Mouse (Mus musculus) MEL (cell line): Measurements from ENCODE around the gene Plcb1. TPM values are rescaled to one million over a fixed set of nuclear protein-coding genes. Genes with fewer than 3 reads are reported as not detected.

Source experiments
- DNase-seq: peaks from one replicate; pipeline ENCODE4 v3.0.0; 2011; ENCODE audit warnings: low read depth, low spot score
- H3K27ac ChIP-seq: 2 replicates; pipeline ENCODE4 v1.5.1; 2012; ENCODE audit warnings: low read depth, mild to moderate bottlenecking, control low read depth, low read length, moderate library complexity; ENCODE audit not compliant: control insufficient read depth
- H3K27me3 ChIP-seq, 2 experiments: fragments of 150-350 bp in 1 of 2; sonication (generic) in 1 of 2; 2 replicates each; pipeline ENCODE4 v1.6.1; 2012; ENCODE audit warnings: low read length in 2 of 2, mild to moderate bottlenecking in 2 of 2, improper control_type of control experiment in 1 of 2, moderate library complexity in 1 of 2; ENCODE audit not compliant: insufficient read depth in 2 of 2, control insufficient read depth in 1 of 2
- H3K36me3 ChIP-seq, 2 experiments: 2 replicates each; pipeline ENCODE4 v1.6.1; 2012 to 2014; ENCODE audit warnings: low read length in 2 of 2, improper control_type of control experiment in 1 of 2, inconsistent platforms in 1 of 2, mild to moderate bottlenecking in 1 of 2; ENCODE audit not compliant: insufficient read depth in 2 of 2, control insufficient read depth in 1 of 2
- H3K4me1 ChIP-seq, 2 experiments: fragments of 150-350 bp in 1 of 2; sonication (generic) in 1 of 2; 2 replicates each; pipeline ENCODE4 v1.6.1; 2012; ENCODE audit warnings: low read length in 2 of 2, improper control_type of control experiment in 1 of 2, mild to moderate bottlenecking in 1 of 2; ENCODE audit not compliant: insufficient read depth in 2 of 2, control insufficient read depth in 1 of 2
- H3K4me3 ChIP-seq, 2 experiments: fragments of 150-350 bp in 1 of 2; sonication (generic) in 1 of 2; 2 replicates each; pipeline ENCODE4 v1.5.1; 2012; ENCODE audit warnings: low read depth in 2 of 2, low read length in 2 of 2, mild to moderate bottlenecking in 2 of 2, moderate library complexity in 2 of 2, control low read depth in 1 of 2, improper control_type of control experiment in 1 of 2; ENCODE audit not compliant: control insufficient read depth in 1 of 2, insufficient read depth in 1 of 2
- H3K79me2 ChIP-seq: 2 replicates; pipeline ENCODE4 v1.6.1; 2012; ENCODE audit warnings: mild to moderate bottlenecking, low read length, moderate library complexity; ENCODE audit not compliant: control insufficient read depth, poor library complexity, insufficient read depth
- H3K9ac ChIP-seq: 2 replicates; pipeline ENCODE4 v1.6.1; 2012; ENCODE audit warnings: low read depth, mild to moderate bottlenecking, control low read depth, low read length, moderate library complexity; ENCODE audit not compliant: control insufficient read depth, poor library complexity, severe bottlenecking
- H3K9me3 ChIP-seq: fragments of 150-350 bp; sonication (generic); replicated peaks from 2 replicates; pipeline ENCODE4 v1.6.1; 2012; ENCODE audit warnings: mild to moderate bottlenecking, low read length, improper control_type of control experiment, moderate library complexity; ENCODE audit not compliant: insufficient read depth
- BHLHE40 ChIP-seq: IDR thresholded peaks from 2 replicates; pipeline ENCODE4 v1.6.1; 2012; ENCODE audit warnings: low read depth, mild to moderate bottlenecking, inconsistent platforms, low read length, improper control_type of control experiment, borderline replicate concordance
- ETS1 ChIP-seq: IDR thresholded peaks from 2 replicates; pipeline ENCODE4 v1.6.1; 2012; ENCODE audit warnings: low read depth, mild to moderate bottlenecking, inconsistent platforms, low read length, improper control_type of control experiment, moderate library complexity
- GABPA ChIP-seq: IDR thresholded peaks from 2 replicates; pipeline ENCODE4 v1.6.1; 2012; ENCODE audit warnings: low read depth, mild to moderate bottlenecking, inconsistent platforms, low read length, improper control_type of control experiment, moderate library complexity
- HCFC1 ChIP-seq: IDR thresholded peaks from 2 replicates; pipeline ENCODE4 v1.6.1; 2012; ENCODE audit warnings: low read depth, mild to moderate bottlenecking, inconsistent platforms, low read length, improper control_type of control experiment, moderate library complexity
- JUND ChIP-seq: IDR thresholded peaks from 2 replicates; pipeline ENCODE4 v1.6.1; 2011; ENCODE audit warnings: low read depth, mild to moderate bottlenecking, improper control_type of control experiment, low read length
- MAZ ChIP-seq: IDR thresholded peaks from 2 replicates; pipeline ENCODE4 v1.6.1; 2012; ENCODE audit warnings: low read depth, mild to moderate bottlenecking, inconsistent platforms, low read length, improper control_type of control experiment
- POLR2A ChIP-seq, 2 experiments: IDR thresholded peaks; 2 replicates each; pipeline ENCODE4 v1.6.1; 2011 to 2012; ENCODE audit warnings: low read length in 2 of 2, mild to moderate bottlenecking in 2 of 2, control low read depth in 1 of 2, improper control_type of control experiment in 1 of 2, low read depth in 1 of 2, moderate library complexity in 1 of 2; ENCODE audit not compliant: control insufficient read depth in 1 of 2, insufficient read depth in 1 of 2, poor library complexity in 1 of 2
- POLR2AphosphoS2 ChIP-seq: IDR thresholded peaks from 2 replicates; pipeline ENCODE4 v1.6.1; 2011; ENCODE audit warnings: low read length, improper control_type of control experiment
- POLR2AphosphoS5 ChIP-seq: IDR thresholded peaks from 2 replicates; pipeline ENCODE4 v1.6.1; 2012; ENCODE audit warnings: low read depth, borderline replicate concordance, mild to moderate bottlenecking, inconsistent platforms, low read length, moderate library complexity, mixed read lengths
- RAD21 ChIP-seq: IDR thresholded peaks from 2 replicates; pipeline ENCODE4 v1.6.1; 2011; ENCODE audit warnings: mild to moderate bottlenecking, low read depth, low read length, improper control_type of control experiment
- RCOR1 ChIP-seq: IDR thresholded peaks from 2 replicates; pipeline ENCODE4 v1.6.1; 2012; ENCODE audit warnings: low read depth, mild to moderate bottlenecking, inconsistent platforms, low read length, improper control_type of control experiment
- SIN3A ChIP-seq: IDR thresholded peaks from 2 replicates; pipeline ENCODE4 v1.6.1; 2012; ENCODE audit warnings: low read length, improper control_type of control experiment, inconsistent platforms
- UBTF ChIP-seq: IDR thresholded peaks from 2 replicates; pipeline ENCODE4 v1.6.1; 2012; ENCODE audit warnings: low read depth, mild to moderate bottlenecking, inconsistent platforms, low read length, improper control_type of control experiment, moderate library complexity, borderline replicate concordance; ENCODE audit not compliant: insufficient read depth
- ZC3H11A ChIP-seq: IDR thresholded peaks from 2 replicates; pipeline ENCODE4 v1.6.1; 2012; ENCODE audit warnings: low read depth, mild to moderate bottlenecking, inconsistent platforms, low read length, improper control_type of control experiment
- ZKSCAN1 ChIP-seq: IDR thresholded peaks from 2 replicates; pipeline ENCODE4 v1.6.1; 2012; ENCODE audit warnings: low read depth, mild to moderate bottlenecking, inconsistent platforms, low read length, improper control_type of control experiment, moderate library complexity
- ZMIZ1 ChIP-seq: IDR thresholded peaks from 2 replicates; pipeline ENCODE4 v1.6.1; 2012; ENCODE audit warnings: low read depth, mild to moderate bottlenecking, inconsistent platforms, low read length, improper control_type of control experiment, moderate library complexity
- polyA plus RNA-seq, 2 experiments: library from polyadenylated mRNA; stranded (reverse) in 1 of 2; unstranded in 1 of 2; fragments of >175 nt in 1 of 2; fragments of >200 nt in 1 of 2; gene quantifications; 2 replicates each; pipeline versions ENCODE4 v1.2.1 to v1.2.4; 2012; ENCODE audit warnings: low replicate concordance in 2 of 2, low read depth in 1 of 2; ENCODE audit not compliant: insufficient read length in 2 of 2, insufficient read depth in 1 of 2, missing spikeins in 1 of 2
- total RNA-seq: library from RNA; depleted of rRNA; stranded (reverse); fragments of 300-350 nt; gene quantifications from 2 replicates; pipeline ENCODE4 v1.2.3, GENCODE M21; 2012

The Plcb1 gene
- total and polyA plus RNA-seq, 3 experiments = not detected

DNA sequence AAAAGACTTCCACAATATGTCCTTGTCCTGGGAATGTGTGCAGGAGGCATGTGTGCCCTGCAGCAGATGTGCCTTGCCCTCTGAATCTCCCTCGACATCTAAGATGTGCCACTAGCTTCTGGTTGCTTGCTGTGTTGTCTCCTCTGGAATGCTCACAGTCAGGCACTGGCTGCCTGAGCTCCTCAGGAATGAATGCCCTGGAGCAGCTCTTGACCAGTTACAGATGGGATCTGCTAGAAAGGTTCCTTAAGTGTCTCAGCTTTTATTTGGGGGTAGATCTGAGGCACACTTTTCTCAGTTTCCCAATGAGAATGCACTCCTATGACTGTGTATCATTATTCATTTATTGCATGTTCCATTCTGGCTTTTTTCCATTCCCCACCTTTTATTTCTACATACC lies 151.8 kb downstream of the Plcb1 start:
- DNase-seq = no peak
- H3K9ac ChIP-seq = no peak overlapping the region
- no peak for TF ChIP-seq RCOR1
- no peak for TF ChIP-seq JUND
- TF ChIP-seq SIN3A = no peak

GRCm38 (mm10) chr2:134942039-134942438 lies 156.2 kb downstream of the Plcb1 start:
- H3K4me3 ChIP-seq = no peak overlapping the region
- no peaks in the 10 kb centered on the region for H3K27me3 ChIP-seq
- no peak for TF ChIP-seq RCOR1
- no peak for TF ChIP-seq POLR2A (IDR thresholded peaks at IDR 0.05; ENCODE audit: control insufficient read depth in 1 of 2, insufficient read depth in 1 of 2, low read depth in 1 of 2, low read length in 2 of 2, poor library complexity in 1 of 2)
- no peak for TF ChIP-seq ETS1
- no peak for TF ChIP-seq POLR2AphosphoS5
- TF ChIP-seq HCFC1 = no peak
- no peak for TF ChIP-seq MAZ
- TF ChIP-seq, all 39 proteins: peak for 0
- Histone ChIP-seq H3K9ac (no peak overlapping the region), H3K79me2 (no peaks in the 10 kb centered on the region), H3K4me1 (no peaks in the 10 kb centered on the region), H3K36me3 (no peaks in the 10 kb centered on the region), H3K9me3 (no peaks in the 10 kb centered on the region), H3K27ac (no peak overlapping the region)
- no peak for DNase-seq

More for the DNA sequence above, 151.8 kb downstream of the Plcb1 start:
- no peaks in the 10 kb centered on the region for H3K9me3 ChIP-seq
- no peaks in the 10 kb centered on the region for H3K36me3 ChIP-seq
- H3K4me3 ChIP-seq = no peak overlapping the region
- no peaks in the 10 kb centered on the region for H3K79me2 ChIP-seq
- no peaks in the 10 kb centered on the region for H3K27me3 ChIP-seq
- H3K4me1 ChIP-seq = no peaks in the 10 kb centered on the region
- no peak overlapping the region for H3K27ac ChIP-seq

GRCm38 (mm10) chr2:134942919-134943318 lies 157.1 kb downstream of the Plcb1 start:
- H3K27ac ChIP-seq = no peak overlapping the region
- no peak for DNase-seq
- no peaks in the 10 kb centered on the region for H3K79me2 ChIP-seq
- no peak overlapping the region for H3K9ac ChIP-seq
- no peaks in the 10 kb centered on the region for H3K36me3 ChIP-seq
- TF ChIP-seq ZC3H11A (no peak), ZKSCAN1 (no peak), POLR2AphosphoS2 (no peak), RAD21 (no peak), BHLHE40 (no peak), ZMIZ1 (no peak), HCFC1 (no peak), GABPA (no peak), UBTF (no peak)
- no peaks in the 10 kb centered on the region for H3K9me3 ChIP-seq
- H3K4me3 ChIP-seq = no peak overlapping the region
- H3K27me3 ChIP-seq = no peaks in the 10 kb centered on the region
- H3K4me1 ChIP-seq = no peaks in the 10 kb centered on the region
